Mouse (Mus musculus) megakaryocyte, adult 5-6 weeks (primary cell): ENCODE measurements around the gene Ice2. TPM values are rescaled to one million over a fixed set of nuclear protein-coding genes. Genes with fewer than 3 reads are reported as not detected.
A peak's percentile ranks its signal among the peaks of the same experiment; 100 is the strongest.

Source experiments
- ATAC-seq: 2 replicates; pipeline ENCODE4 v1.8.0; 2016; ENCODE audit warnings: mild to moderate bottlenecking, inconsistent platforms; ENCODE audit not compliant: poor library complexity, severe bottlenecking
- total RNA-seq, 2 experiments: library from RNA; stranded (forward) in 1 of 2; stranded (reverse) in 1 of 2; fragments of 153-499, 151-499 nt in 1 of 2; fragments of 221-1000, 200-1000 nt in 1 of 2; gene quantifications; 2 replicates each; pipeline versions ENCODE4 v1.2.3 to v1.2.4; 2015 to 2017

Gene Ice2
- total RNA-seq, 2 experiments from 2014 or later, result 9.4 TPM

DNA sequence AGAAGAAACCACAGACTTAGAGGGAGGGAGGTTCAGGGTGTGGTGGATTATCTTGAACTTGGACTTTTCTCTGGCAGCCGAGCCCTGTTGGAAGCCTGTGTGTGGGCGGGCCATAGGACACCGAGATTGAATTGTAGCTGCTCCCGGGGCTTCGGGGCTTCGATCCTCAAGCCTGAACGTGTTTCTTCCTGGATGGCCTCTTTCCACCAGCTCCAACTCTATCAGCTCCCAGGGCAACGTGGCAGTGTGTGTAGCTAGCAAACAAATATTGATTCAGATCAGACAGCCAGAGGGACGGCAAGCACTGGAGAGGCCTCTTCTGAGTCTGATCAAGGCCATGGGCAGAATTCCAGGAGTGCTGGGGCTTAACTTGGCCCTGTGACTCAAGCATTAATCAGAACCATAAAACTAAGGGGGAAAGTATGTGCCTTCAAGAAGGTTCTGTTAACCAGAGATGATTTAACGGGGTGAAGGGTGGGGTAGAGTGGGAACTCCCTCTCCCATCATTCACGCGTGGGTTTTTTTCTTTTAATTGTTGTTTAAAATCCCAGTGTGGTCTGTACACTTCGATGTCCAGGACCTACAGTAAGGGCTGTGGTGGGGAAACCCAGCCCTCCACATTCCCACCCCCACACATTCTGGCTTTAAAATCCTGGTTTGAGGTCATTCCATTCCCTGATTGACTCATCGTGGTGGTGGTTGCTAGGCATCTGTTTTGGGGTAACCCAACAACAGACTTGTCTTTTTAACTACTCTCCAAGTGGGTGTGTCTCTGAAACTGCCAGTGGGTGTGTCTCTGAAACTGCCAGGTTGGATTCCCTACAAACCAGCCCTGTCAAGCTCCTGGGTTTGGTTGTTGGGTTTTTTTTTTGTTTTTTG, 60.3 kb downstream of the Ice2 start:
- no peak for ATAC-seq

DNA sequence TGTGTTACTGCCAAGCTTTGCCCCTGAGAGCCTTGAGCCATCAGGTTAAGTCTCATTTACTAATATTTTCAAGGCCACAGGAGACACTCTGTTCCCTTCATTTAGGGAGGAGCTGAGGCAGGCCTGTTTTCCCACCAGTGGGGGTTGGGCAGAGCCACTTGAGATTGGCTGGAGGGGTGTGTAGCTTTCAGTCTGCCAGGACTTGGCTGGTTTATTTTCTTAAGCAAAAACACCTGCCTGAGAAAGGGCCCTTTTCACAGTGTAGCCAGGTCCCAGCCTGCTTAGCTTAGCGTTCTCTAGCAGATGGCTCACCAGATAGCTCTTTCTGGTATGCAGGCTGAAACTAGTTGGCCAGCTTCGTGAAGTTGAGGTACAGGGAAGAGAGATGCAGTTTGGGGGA, 61.3 kb downstream of the Ice2 start:
- ATAC-seq, result no peak

DNA sequence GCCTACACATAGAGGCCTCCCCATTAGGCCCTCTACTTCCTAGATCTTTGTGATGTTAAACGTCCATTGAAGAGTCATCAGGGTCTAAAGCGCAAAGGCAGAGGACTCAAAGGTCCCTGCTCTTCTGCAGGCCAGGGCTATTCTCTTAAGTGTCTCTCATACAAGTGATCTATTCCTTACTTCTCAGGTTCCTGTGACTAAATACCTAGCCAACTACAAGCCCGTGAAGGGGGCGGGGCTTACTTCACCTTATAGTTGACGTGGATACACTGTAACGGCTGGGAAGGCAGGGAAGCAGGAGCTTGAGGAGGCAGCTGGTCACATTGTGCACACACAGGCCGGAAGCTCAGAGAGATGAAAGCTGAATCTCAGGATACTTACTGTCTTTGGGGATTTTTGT, 62.2 kb downstream of the Ice2 start:
- no peak for ATAC-seq

DNA sequence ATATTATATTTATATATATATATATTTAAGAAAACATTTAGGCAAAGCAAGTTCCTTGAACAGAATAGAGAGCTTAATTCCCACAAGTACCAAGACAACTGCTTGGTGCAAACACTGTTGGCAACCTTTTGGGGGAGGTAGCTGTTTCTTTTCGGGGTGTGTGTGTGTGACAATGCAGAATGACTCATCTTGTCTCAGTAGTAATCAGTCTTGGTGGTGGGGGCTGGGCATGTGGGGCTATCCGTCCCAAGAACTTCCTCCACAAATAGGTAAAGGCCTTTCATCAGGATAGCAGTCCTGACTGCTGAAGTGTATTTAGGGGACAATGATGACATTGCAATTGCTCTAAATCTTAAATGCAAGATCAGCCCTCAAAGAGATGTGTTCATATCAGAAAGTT, 65.3 kb downstream of the Ice2 start:
- no peak for ATAC-seq

DNA sequence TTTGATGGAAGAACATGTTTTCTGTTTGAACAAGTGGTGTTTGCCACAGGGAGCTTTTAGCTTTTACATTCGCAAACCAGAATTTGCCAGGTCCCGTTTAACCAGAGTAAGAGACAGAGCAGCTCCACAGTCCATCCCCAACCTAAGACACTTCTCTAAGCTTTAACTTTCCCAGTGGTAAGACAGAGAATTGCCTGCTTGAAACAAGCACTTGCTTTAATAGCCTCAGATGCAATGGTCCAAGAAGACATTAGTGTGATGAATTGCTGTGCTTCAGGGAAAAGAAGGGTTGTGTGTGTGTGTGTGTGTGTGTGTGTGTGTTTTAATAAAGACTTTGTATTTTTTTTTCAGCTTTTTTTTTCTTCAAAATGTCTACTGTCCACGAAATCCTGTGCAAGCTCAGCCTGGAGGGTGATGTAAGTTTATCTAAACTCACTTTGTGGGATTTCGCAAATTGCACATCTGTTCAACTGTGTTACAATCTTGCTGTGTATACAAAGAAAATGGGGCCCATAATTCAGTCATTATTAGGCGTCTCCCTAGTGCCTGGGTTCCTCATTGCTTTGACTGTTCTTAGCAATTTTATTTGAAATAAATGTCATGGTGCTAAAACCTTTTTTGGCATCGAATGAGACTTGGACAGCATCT, 66.5 kb downstream of the Ice2 start:
- ATAC-seq, result 0 out of 2 replicates have a peak, but pooled peaks have one; percentile 25

DNA sequence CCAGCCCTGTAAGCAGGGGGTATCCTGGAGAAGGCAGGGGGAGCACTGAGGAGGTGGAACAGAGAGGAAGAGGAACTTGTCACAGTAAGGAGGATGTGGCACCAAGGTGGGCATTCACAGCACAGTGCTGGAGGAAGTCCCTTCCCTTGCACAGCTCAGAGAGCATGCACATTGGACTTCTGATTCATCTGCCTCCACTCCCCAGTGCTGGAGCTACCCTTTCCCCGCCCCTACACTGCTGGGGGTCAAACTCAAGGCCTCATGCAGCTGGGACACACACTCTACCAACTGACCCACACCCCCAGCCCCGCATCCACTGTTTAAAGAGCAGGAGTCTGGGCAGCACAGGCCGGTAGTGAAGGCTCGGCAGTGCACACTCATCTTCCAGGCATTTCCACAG, 68.4 kb downstream of the Ice2 start:
- ATAC-seq, result peak; percentile 62

DNA sequence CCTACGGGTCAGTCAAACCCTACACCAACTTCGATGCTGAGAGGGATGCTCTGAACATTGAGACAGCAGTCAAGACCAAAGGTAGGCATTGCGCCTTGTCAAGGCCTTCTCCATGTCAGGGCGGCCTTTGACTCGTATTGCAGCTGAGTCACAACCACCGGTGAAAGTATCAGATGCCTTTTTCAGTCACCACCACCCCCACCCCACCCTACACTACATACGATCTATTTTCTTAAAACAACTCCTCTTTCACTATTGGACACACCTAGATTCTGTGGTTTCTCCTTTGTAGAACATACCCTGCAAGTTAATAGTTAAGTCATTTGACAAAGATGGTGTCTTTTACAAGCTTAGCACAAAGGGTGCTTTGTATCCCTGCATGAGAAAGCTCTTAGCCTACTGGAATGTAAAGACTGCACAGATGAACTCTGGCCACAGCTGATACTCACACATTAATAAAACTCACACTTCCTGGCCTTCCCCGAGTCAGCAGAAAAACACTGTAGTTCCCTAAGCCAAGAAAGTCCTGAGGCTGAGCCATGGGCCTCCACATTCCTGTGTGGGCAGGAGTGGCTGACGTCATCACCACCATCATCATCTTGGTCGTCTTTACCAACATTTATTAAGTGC, 69.7 kb downstream of the Ice2 start:
- ATAC-seq, result no peak

DNA sequence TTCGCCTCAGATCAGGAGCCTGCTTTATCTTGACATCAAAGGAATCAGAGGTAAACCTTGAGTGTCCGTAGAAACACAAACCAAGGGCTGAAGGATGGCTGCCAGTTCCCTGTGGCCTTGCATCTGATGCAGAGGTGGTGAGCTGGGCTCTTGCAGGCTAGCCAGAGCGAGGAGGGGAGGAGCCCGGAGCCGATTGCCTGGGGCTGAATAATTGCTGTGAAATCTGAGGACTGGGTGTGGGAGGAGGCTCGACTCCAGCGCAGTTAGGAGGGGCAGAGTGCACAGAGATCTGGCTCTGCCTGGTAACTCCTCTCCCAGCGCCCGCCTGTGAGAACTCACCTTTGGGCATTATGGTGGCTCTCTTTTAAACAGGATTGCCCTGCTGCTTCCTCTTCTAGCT, 71.3 kb downstream of the Ice2 start:
- no peak for ATAC-seq

DNA sequence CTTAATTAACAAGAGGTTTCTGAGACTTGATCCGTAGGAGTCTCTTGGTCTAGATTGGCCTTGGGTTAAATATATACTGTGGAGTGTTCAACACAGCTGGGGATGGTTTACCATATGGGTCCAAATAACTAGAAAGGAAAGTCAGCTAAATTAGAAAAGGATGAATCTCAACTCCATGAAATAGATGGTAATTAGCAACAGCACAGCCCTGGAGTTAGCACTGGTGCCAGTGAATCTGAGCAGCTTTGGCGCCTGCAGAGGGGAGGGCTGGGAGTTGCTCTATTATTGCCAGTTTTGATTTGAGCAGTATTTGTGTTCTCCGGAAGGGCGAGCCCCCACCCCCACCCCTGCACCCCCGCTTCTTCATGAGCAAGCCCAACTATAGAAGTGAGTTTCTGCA, 72.7 kb downstream of the Ice2 start:
- no peak for ATAC-seq

DNA sequence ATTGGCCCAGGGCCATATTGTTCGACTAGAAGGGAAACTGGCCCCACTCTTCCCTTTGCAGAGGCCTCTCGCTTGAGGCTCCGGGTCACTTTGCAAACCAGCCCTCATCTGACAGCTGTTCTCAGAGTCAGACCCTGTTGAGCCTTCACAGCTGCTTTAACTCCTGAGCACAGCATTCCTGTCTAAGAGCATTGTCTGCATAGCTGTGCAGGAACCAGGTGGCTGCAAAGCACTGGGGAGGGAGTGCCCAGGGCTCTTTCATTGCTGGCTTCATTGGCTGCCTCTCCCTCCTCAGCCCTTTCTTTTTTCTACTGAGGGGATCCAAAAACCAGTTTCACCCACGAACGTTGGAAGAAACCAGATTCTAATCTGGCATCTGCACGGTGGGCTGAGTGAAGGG, 73.2 kb downstream of the Ice2 start:
- ATAC-seq, result 0 out of 2 replicates have a peak, but pooled peaks have one; percentile 22

DNA sequence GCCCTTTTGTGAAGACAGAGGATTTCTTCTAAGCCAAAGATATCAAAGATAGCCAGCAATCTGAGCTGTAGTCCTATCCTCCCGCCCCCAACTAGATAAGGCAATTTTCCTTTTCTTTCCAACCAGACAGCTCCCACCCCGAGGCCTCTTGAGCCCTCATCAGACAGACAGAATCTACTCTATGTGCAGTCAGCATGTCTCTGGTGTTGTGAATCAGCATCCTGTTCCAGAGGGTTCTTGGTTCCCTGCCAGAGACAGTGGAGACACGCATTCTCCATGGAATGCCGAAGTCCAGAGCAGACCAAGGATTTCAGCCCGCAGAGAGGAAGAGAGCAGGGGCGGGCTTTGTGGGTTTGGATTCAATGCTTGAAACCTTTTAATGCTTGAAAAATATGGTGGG, 75.0 kb downstream of the Ice2 start:
- no peak for ATAC-seq

DNA sequence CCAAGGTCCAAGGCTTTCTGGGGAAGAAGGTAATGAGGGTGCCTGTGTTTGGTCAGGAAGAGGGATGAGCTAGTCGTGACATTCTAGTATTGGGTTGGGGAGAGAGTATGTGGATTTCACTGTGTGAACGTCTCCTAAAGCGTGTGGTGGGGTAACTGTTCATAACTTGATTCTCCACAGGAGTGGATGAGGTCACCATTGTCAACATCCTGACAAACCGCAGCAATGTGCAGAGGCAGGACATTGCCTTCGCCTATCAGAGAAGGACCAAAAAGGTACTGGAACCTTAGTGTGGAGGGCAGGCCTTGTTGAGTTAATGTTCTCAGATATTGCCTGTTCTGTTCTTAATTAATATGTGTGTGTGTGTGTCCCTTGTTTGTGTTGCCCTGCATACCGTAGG, 78.2 kb downstream of the Ice2 start:
- no peak for ATAC-seq

DNA sequence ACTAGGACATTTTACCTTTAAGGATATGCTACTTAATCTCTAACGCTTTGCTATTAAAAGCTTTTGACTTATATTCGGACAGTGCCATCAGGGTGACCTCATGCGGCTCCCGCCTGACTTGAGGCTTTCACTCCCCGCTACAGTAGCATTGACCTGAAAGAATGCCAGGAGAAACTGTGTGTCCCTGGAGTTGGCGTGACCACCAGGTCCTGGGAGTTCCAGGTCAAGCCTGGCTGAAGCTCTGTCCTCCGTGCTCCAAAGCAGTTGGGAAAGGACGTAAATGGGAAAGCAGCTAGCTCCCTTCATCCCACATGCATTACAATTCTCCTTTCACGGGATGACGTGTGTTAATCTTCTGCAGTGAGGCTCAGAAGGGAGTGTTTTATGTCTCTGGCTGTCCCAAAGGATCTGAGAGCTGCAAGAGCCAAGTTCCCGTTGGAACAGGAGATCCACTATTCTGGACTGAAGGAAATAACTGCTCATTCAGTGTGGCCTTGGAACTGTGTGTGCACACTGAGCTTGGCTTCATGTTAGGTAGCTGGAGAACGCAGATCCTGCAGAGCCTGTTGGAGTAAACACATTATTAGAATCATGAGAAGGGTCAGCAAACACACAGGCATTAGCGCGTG, 79.6 kb downstream of the Ice2 start:
- no peak for ATAC-seq

DNA sequence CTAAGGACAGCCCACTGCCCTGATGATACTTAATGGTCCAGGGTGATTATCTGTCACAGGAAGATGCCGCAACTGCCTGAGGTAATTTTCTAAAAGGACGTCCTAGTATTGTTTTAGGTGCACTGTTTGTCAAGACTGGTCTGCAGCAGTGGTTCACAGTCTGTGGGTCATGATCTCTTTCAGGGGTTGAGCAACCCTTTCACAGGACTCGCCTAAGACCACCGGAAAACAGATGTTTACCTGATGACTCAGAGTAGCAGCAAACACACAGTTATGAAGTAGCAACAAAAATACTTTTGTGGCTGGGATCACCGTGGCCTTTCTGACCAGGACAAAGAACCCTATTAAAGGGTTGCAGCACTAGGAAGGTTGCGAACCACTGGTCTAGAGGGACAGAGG, 80.1 kb downstream of the Ice2 start:
- no peak for ATAC-seq

DNA sequence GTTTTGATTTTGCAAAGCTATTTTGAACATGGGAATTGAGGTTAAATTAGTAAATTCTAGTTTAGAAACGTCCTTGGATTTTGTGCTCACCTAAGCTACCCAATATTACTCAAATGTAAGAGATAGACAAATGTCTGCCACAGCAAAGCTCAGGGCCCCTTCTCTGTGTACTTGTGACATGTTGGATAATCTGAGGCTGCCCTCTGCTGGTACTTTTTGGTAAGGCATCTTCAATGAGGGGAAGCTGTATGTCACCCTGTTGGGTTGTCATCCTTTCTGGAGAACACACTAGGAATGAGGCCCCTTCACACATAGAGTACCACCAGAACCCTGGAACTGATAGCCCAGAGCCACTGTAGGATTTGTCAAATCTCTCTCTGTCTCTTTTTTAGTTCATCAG, 82.6 kb downstream of the Ice2 start:
- ATAC-seq, result peak; percentile 93

Other genes starting within 250 kb of the Ice2 start
- gene Anxa2, start 55.7 kb downstream of the Ice2 start, total RNA-seq (2015), result 1,047 and 1,062 TPM in 2 replicates
- 654 and 695 TPM in 2 replicates for gene Anxa2, start 55.7 kb downstream of the Ice2 start, total RNA-seq (2017)